Mouse (Mus musculus): Measurements from ENCODE around the gene Pdzd7. TPM values are rescaled to one million over a fixed set of nuclear protein-coding genes. Genes with fewer than 3 reads are reported as not detected.

Gene Pdzd7
- total RNA-seq, 4 experiments from 2014 or later = 0.12 to 1.00 (median 0.56) TPM

- no peak for DNase-seq
Observed at GRCm38 (mm10) chr19:45012219-45012618, 33.3 kb downstream of the Pdzd7 start.

GRCm38 (mm10) chr19:45010646-45011045 is 34.9 kb downstream of the Pdzd7 start:
- peak; percentile 70 for DNase-seq

GRCm38 (mm10) chr19:45007425-45008191 is 37.9 kb downstream of the Pdzd7 start:
- DNase-seq = peak; percentile 71

- DNase-seq = peak; percentile 25
Observed at GRCm38 (mm10) chr19:45007021-45007420, 38.5 kb downstream of the Pdzd7 start.

GRCm38 (mm10) chr19:45005957-45006712 is 39.4 kb downstream of the Pdzd7 start, which contains the start of gene Mrpl43:
Gene Mrpl43, minus strand, starts transcription at chr19:45006442.
- DNase-seq = peak; percentile 96

GRCm38 (mm10) chr19:45005444-45005843 is 40.1 kb downstream of the Pdzd7 start, which contains the start of gene Twnk:
Gene Twnk, plus strand, starts transcription at chr19:45005663.
- peak; percentile 54 for DNase-seq

- DNase-seq = peak; percentile 1
Observed at GRCm38 (mm10) chr19:45003740-45004516, 41.6 kb downstream of the Pdzd7 start.

GRCm38 (mm10) chr19:45002301-45002700 is 43.2 kb downstream of the Pdzd7 start:
- DNase-seq = peak; percentile 2

- no peak for DNase-seq
Observed at GRCm38 (mm10) chr19:44999647-45000046, 45.9 kb downstream of the Pdzd7 start.

- DNase-seq = no peak
Observed at GRCm38 (mm10) chr19:44997786-44998185, 47.7 kb downstream of the Pdzd7 start.

- DNase-seq = no peak
Observed at GRCm38 (mm10) chr19:44992712-44993111, 52.8 kb downstream of the Pdzd7 start.

GRCm38 (mm10) chr19:44992246-44992645 is 53.3 kb downstream of the Pdzd7 start:
- DNase-seq = no peak

- no peak for DNase-seq
Observed at GRCm38 (mm10) chr19:44991031-44991430, 54.5 kb downstream of the Pdzd7 start.

GRCm38 (mm10) chr19:44989567-44990495 is 55.7 kb downstream of the Pdzd7 start:
- DNase-seq = no peak

GRCm38 (mm10) chr19:44988831-44989566 is 56.5 kb downstream of the Pdzd7 start, which contains the start of gene Sema4g:
Gene Sema4g, plus strand, starts transcription at chr19:44989101.
- DNase-seq = no peak

- no peak for DNase-seq
Observed at GRCm38 (mm10) chr19:44988321-44988720, 57.2 kb downstream of the Pdzd7 start.

GRCm38 (mm10) chr19:44987851-44988250 is 57.7 kb downstream of the Pdzd7 start:
- no peak for DNase-seq

GRCm38 (mm10) chr19:44987004-44987403 is 58.5 kb downstream of the Pdzd7 start:
- DNase-seq = no peak

GRCm38 (mm10) chr19:44985159-44985988 is 60.1 kb downstream of the Pdzd7 start:
- no peak for DNase-seq

- no peak for DNase-seq
Observed at GRCm38 (mm10) chr19:44984420-44984819, 61.1 kb downstream of the Pdzd7 start.

Data from adrenal gland, adult 8-10 months (tissue).